Mouse (Mus musculus) erythroblast, embryonic 14.5 days (primary cell): ENCODE data around the gene Slc6a6. TPM values are rescaled to one million over a fixed set of nuclear protein-coding genes. Genes with fewer than 3 reads are reported as not detected.

Experiments
- H3K27me3 ChIP-seq: 2 replicates; pipeline ENCODE4 v1.6.1; 2012; ENCODE audit warnings: inconsistent platforms; ENCODE audit not compliant: control insufficient read depth
- H3K36me3 ChIP-seq: 2 replicates; pipeline ENCODE4 v1.6.1; 2012; ENCODE audit warnings: mild to moderate bottlenecking, inconsistent platforms; ENCODE audit not compliant: control insufficient read depth
- H3K4me1 ChIP-seq: 2 replicates; pipeline ENCODE4 v1.6.1; 2012; ENCODE audit warnings: inconsistent platforms; ENCODE audit not compliant: control insufficient read depth
- H3K4me3 ChIP-seq: replicated peaks from 2 replicates; pipeline ENCODE3; 2012; ENCODE audit warnings: moderate library complexity, mild to moderate bottlenecking, inconsistent platforms
- H3K9me3 ChIP-seq: 2 replicates; pipeline ENCODE4 v1.6.1; 2012; ENCODE audit warnings: low read length, inconsistent platforms, mixed read lengths; ENCODE audit not compliant: control insufficient read depth
- GATA1 ChIP-seq: IDR thresholded peaks from 2 replicates; pipeline ENCODE4 v1.6.1; 2012; ENCODE audit warnings: low read length, inconsistent platforms, mixed read lengths
- TAL1 ChIP-seq: IDR thresholded peaks from 3 replicates; pipeline ENCODE4 v1.6.1; 2012; ENCODE audit warnings: low read length, inconsistent platforms, mixed read lengths
- polyA plus RNA-seq: library from polyadenylated mRNA; stranded (reverse); fragments of >175 nt; gene quantifications from 2 replicates; pipeline ENCODE4 v1.2.3, GENCODE M21; 2012

The Slc6a6 gene
- polyA plus RNA-seq, 1 experiment: 0.45 TPM

DNA sequence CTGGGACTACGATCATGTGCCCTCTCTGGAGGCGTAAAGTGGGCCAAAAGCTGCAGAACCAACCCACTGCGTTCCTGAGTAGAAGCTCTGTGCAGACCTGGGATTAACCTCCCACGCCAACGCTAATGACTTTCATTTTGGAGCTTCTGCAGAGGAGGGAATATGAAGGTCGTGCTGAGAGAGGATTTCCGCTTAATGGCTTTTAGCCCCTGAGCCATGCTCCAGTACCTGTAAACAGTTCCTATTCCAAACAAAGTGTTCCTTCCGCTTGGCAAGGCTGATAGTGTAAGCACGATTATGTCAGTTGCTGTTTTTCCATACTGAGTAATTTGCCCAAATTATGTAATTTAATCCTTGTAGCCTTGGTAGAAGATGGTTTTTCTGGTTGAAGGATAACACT is 33.6 kb upstream of the Slc6a6 start:
- no peak overlapping the region for H3K4me3 ChIP-seq
- TF ChIP-seq GATA1 (no peak), TAL1 (no peak)
- H3K4me1 ChIP-seq: no peaks in the 10 kb centered on the region
- no peaks in the 10 kb centered on the region for H3K27me3 ChIP-seq
- no peaks in the 10 kb centered on the region for H3K36me3 ChIP-seq
- H3K9me3 ChIP-seq: no peaks in the 10 kb centered on the region

DNA sequence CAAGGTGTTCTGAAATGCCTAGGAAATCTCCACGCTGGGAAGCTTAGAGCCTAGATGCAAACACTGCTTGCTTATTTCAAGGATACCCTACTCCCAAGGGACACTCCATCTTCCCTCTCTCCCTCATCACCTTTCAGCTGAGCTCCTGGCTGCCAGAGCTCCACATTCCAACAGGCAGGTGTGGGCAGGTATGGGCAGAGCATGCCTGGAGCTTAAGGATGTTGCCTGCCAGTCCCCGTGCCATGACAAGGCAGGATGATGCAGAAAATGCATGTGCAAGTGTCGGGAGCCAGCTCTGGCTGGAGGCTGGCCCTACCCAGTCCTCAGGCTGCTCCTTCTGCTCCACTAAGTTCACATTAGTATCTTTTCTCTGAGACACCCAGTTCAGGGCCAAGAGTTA is 31.6 kb upstream of the Slc6a6 start:
- Histone ChIP-seq H3K27me3 (no peaks in the 10 kb centered on the region), H3K4me3 (no peak overlapping the region), H3K4me1 (no peaks in the 10 kb centered on the region), H3K9me3 (no peaks in the 10 kb centered on the region), H3K36me3 (no peaks in the 10 kb centered on the region)
- TF ChIP-seq GATA1 (no peak), TAL1 (no peak)

DNA sequence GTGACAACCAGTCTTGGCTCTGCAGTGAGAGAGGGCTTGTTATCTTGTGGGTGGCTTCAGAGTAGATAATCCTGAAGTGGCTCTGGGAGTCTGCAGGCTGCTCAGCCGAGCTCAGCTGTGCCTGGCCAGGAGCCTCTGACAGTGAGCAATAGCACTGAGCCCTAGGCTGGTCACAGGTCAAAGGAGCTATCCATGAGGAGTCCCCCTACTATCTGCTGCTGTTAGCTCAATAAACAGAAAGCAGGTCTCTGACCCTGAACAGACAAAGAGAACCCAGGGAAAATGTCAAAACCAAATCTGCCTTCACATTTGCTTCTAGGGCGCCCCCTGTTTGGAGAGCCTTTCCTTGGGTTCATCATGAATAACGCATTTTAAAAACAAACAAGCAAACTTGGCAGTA is 28.6 kb upstream of the Slc6a6 start:
- H3K27me3 ChIP-seq: no peaks in the 10 kb centered on the region
- no peaks in the 10 kb centered on the region for H3K9me3 ChIP-seq
- H3K4me1 ChIP-seq: no peaks in the 10 kb centered on the region
- H3K4me3 ChIP-seq: no peak overlapping the region
- H3K36me3 ChIP-seq: no peaks in the 10 kb centered on the region
- TF ChIP-seq TAL1: no peak
- TF ChIP-seq GATA1: no peak

DNA sequence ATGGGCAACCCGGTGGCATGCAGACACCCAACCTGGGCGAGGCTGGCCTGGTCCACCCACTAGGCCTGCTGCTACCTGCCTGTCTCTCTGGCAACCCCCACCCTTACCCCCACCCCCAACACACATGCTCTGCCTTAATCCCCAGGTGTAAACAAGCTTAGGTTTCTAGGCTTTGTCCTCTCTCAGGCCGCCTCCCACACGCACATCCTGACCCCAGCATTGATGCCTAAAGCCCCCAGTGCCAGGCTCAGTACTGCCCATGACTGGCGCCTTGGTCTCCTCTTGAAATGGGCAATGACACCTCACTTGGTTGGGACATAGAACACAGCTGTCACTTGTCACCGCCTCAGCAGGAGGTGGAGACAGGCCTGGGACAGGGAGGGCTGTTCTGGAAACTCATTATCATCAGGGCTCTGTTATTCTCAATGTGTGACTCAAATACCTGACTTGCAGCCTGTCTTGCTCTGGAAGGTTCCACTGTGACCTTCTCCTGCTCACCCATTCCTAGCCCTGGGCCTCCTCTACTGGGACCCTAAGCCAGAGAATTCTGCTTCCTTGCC is 27.9 kb upstream of the Slc6a6 start:
- TF ChIP-seq TAL1 (no peak), GATA1 (no peak)
- Histone ChIP-seq H3K9me3 (no peaks in the 10 kb centered on the region), H3K4me3 (no peak overlapping the region), H3K36me3 (no peaks in the 10 kb centered on the region), H3K27me3 (no peaks in the 10 kb centered on the region), H3K4me1 (no peaks in the 10 kb centered on the region)

DNA sequence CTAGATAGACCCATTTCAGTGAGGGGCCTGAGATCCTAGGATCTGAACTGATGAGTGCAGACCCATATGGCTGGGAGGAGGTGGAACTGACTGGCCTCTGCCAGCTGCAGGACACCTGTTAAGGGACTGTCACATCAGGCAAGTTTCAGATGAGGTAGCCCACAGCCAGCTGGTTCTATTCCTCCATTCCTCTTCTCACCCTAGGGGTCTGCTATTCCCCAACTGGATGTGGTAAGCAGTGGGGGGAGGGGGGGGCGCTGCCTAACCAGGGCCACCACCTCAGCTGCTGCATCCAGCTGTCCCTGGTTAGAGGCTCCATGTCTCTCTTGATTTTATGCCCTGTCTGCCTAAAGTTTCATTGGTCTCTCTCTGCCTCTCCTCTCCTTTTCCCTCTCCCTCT is 25.6 kb upstream of the Slc6a6 start:
- H3K36me3 ChIP-seq: no peaks in the 10 kb centered on the region
- TF ChIP-seq TAL1 (no peak), GATA1 (no peak)
- H3K4me3 ChIP-seq: no peak overlapping the region
- no peaks in the 10 kb centered on the region for H3K27me3 ChIP-seq
- H3K4me1 ChIP-seq: no peaks in the 10 kb centered on the region
- no peaks in the 10 kb centered on the region for H3K9me3 ChIP-seq

DNA sequence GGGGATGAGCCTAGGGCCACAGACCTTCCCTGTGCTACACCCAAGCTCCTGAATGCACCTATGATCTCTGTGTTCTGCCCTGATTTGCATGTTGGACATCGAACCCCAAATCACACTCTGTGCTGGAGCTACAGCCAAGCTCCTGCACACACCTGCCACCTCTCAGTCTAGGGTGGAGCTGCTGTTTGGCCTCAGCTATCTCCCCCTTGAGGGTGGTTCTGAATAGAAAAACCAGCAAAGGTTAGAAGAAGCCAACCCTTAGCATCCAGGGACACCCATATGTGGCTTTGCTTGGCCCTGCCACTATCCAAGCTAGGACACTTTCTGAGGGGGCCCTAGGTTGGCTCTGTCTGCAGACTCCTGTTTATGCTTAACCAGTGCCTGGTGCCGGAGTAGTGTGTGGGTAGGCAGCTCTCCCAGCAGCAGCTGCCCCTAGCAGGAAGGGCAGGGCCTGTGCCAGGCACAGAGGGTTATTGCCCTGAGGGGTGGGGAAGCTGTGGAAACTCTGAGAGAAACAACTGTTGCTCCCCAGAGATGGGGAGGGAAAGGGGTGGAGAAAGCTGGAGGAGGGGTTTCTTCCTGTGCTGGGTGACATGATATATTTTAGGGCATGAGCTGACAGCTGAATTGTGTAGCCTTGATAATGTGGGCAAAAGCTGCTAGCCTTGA is 23.9 kb upstream of the Slc6a6 start:
- Histone ChIP-seq H3K36me3 (no peaks in the 10 kb centered on the region), H3K27me3 (no peaks in the 10 kb centered on the region), H3K4me1 (no peaks in the 10 kb centered on the region), H3K4me3 (no peak overlapping the region), H3K9me3 (no peaks in the 10 kb centered on the region)
- TF ChIP-seq GATA1 (no peak), TAL1 (no peak)

DNA sequence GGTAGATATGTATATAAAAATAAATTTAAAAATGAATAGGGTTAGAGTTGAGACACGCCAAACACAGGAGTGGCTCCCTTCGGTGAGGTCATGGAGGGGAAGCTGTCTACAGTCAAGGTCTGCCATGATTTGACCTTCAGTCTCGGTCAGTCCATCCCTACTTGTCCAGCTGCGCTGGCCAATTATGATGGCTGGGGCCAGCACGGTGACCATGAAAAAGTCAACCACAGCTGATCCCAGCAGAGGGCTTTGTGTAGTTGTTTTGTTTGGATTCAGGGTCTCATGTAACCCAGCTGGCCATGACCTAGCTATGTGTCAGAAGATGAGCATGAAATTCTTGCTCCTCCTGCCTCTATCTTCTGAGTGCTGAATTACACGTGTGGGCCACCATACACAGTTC is 21.6 kb upstream of the Slc6a6 start:
- Histone ChIP-seq H3K4me1 (no peaks in the 10 kb centered on the region), H3K27me3 (no peaks in the 10 kb centered on the region), H3K4me3 (no peak overlapping the region), H3K36me3 (no peaks in the 10 kb centered on the region), H3K9me3 (no peaks in the 10 kb centered on the region)
- TF ChIP-seq TAL1 (no peak), GATA1 (no peak)

DNA sequence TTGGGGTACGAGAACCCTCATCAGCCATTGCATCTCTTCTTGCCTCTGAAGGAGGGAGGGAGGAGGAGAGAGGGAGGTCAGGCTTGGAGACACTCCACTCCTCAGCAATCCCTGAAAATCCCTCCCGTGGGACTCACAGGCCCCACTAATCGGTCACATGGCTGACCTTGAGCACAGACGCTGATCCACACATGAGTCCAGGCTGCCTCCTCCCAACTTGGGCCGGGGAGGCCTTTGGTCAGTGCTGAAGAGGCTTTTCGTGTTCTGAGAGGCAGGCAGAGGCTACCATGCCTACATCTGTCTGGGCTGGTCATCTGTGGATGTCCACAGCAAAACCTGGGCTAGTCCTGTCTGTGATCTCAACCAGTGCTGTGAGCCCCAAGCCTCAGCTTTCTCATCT is 20.2 kb upstream of the Slc6a6 start:
- no peak overlapping the region for H3K4me3 ChIP-seq
- no peaks in the 10 kb centered on the region for H3K9me3 ChIP-seq
- no peaks in the 10 kb centered on the region for H3K4me1 ChIP-seq
- H3K27me3 ChIP-seq: no peaks in the 10 kb centered on the region
- no peaks in the 10 kb centered on the region for H3K36me3 ChIP-seq
- TF ChIP-seq TAL1 (no peak), GATA1 (no peak)

DNA sequence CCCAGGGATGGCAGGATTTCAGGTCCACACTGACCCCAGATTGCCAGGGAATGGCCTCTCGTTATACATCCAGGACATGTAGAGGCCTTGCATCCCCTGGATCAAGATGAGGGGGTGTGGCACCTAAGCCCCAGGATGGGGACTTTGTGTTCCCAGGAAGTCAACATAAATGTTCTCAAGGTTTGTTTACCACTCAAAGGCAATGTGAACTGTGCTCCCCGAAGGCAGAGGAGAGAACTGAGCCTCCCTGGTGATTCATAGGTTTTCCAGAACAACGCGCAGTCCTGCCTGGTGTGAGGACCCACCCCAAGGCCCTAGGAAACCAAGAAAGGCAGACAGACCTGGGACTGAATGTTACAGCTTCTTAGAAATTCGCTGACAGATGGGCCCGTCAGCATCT is 18.6 kb upstream of the Slc6a6 start:
- Histone ChIP-seq H3K9me3 (no peaks in the 10 kb centered on the region), H3K4me1 (no peaks in the 10 kb centered on the region), H3K4me3 (no peak overlapping the region), H3K27me3 (no peaks in the 10 kb centered on the region), H3K36me3 (no peaks in the 10 kb centered on the region)
- no peak for TF ChIP-seq GATA1
- TF ChIP-seq TAL1: no peak

DNA sequence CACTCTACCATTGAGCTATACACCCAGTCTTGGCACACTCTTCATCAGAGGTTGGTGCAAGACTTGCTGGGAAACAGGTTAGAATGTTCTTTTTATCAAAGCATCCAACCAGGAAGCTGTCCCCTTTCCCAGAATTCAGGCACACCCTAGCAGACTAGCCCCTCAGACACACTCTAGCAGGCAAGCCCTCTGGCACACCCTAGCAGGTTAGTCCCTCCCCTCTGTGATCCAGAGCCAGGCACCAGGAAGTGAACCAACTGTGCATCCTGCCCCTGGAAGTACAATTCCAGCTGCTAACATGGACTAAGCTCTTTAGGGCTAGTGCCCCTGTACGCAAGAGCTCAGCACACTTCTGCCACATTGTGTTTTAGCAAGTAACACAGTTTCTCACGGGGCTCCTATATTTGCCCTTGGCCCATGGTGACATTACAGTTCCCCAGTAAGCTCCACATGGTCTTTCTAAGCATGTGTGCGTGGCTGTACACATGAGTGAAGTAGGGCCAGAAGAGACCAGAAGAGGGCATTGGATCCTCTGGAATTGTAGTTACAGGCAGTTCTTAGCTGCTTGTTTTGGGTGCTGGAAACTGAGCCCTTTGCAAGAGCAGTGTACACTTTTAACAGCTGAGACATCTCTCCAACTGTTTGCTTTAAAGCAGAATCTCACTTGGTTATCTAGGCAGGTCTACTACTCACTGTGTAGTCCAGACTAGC is 17.7 kb upstream of the Slc6a6 start:
- TF ChIP-seq TAL1 (no peak), GATA1 (no peak)
- Histone ChIP-seq H3K36me3 (no peaks in the 10 kb centered on the region), H3K4me1 (no peaks in the 10 kb centered on the region), H3K9me3 (no peaks in the 10 kb centered on the region), H3K4me3 (no peak overlapping the region), H3K27me3 (no peaks in the 10 kb centered on the region)
